Mouse (Mus musculus): Measurements from ENCODE around the gene Ctrb1. TPM values are rescaled to one million over a fixed set of nuclear protein-coding genes. Genes with fewer than 3 reads are reported as not detected.
A peak's percentile ranks its signal among the peaks of the same experiment; 100 is the strongest.
"Not testable (repeated sequence)": the region's sequence is repeated elsewhere in the genome, so short reads cannot be mapped to it uniquely, and the experiment has no call there.

The Ctrb1 gene
- polyA plus RNA-seq, 1 experiment from 2014 or later, result 58.8 TPM

DNA sequence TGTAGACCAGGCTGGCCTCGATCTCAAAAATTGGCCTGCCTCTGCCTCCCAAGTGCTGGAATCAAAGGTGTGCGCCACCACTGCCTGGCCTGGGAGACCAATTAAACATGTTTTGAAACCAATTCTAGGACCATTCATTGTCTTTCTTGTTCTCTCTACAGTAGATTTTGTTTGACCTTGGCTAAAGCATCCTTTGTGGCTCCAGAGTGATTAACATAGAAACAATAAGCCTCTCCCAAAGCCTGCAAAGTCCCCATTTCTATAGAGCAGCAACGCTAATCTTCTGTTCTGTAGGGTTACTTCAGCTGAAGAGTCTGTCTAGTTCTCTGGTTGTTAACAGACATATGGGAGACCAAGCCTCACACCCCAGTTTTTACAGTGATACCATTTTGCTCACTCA, 40.2 kb downstream of the Ctrb1 start:
- no peaks in the 10 kb centered on the region for H3K9me3 ChIP-seq (replicated peaks; ENCODE audit: control insufficient read depth, low read length)
- no peak for ATAC-seq (ENCODE audit: low read depth)
- no peak overlapping the region for H3K4me2 ChIP-seq (ENCODE audit: low read depth, low read length)
- H3K9ac ChIP-seq (ENCODE audit: low read depth, low read length), result no peak overlapping the region
- H3K36me3 ChIP-seq (ENCODE audit: control insufficient read depth, insufficient read depth), result no peaks in the 10 kb centered on the region
- no peak overlapping the region for H3K4me3 ChIP-seq (ENCODE audit: low read depth, low read length)
- no peak overlapping the region for H3K27ac ChIP-seq (ENCODE audit: low read length)
- H3K4me1 ChIP-seq (ENCODE audit: control insufficient read depth, low read depth, low read length), result no peaks in the 10 kb centered on the region; the same call in 1 of the 2 replicates
- no peaks in the 10 kb centered on the region for H3K27me3 ChIP-seq (ENCODE audit: control insufficient read depth, insufficient read depth, low read depth, low read length)
- 80% methylated on average over 3 of the region's 3 CpGs for WGBS (ENCODE audit: insufficient replicate concordance)

DNA sequence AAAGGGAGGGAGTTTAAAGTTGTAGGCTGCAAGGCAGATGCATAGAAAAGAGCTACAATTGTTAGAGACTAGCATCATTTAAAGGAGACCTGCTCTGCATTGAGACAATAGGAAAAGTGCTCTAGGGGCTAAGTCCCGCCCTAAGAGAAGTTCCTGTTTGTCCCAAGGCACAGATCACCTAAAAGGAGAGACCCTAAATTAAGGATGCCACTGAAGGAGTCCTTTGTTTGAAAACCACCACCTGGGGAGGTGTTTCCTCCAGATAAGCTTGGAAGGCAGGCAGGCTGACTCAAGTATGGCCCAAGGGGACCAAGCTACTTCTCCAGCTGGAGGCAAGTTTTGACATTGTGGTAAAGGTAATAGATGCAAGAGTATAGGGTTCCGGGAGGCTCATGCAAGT, 42.0 kb downstream of the Ctrb1 start:
- Histone ChIP-seq H3K9ac (ENCODE audit: low read depth, low read length) (no peak overlapping the region), H3K27me3 (ENCODE audit: control insufficient read depth, insufficient read depth, low read depth, low read length) (no peaks in the 10 kb centered on the region), H3K27ac (ENCODE audit: low read length) (no peak overlapping the region), H3K4me1 (ENCODE audit: control insufficient read depth, low read depth, low read length) (no peaks in the 10 kb centered on the region; the same call in 1 of the 2 replicates), H3K4me2 (ENCODE audit: low read depth, low read length) (no peak overlapping the region), H3K4me3 (ENCODE audit: low read depth, low read length) (no peak overlapping the region), H3K9me3 (replicated peaks; ENCODE audit: control insufficient read depth, low read length) (no peaks in the 10 kb centered on the region), H3K36me3 (ENCODE audit: control insufficient read depth, insufficient read depth) (no peaks in the 10 kb centered on the region)
- 30% methylated on average over 2 of the region's 2 CpGs for WGBS (ENCODE audit: insufficient replicate concordance)
- ATAC-seq (ENCODE audit: low read depth), result no peak

DNA sequence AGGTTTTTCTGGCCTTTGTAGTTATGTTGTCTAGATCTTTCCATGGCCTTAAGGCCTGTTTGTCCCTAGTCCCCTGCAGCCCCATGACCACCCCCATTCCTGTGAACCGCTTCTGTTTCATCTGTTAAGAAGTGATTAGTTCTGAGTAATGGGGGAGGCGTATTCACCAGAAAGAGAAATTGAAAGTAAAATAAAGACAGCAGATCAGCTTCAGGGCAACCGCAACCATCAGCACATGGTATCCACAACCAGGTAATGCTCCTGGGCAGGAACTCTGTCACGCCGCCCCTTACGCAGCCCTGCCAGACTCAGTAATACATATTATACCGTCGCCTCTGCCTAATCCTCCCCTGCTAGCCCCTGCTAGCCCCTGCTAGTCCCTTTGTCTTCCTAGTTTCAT, 45.1 kb downstream of the Ctrb1 start:
- ATAC-seq (ENCODE audit: low read depth), result no peak
- no peaks in the 10 kb centered on the region for H3K9me3 ChIP-seq (replicated peaks; ENCODE audit: control insufficient read depth, low read length)
- no peak overlapping the region for H3K4me3 ChIP-seq (ENCODE audit: low read depth, low read length)
- H3K9ac ChIP-seq (ENCODE audit: low read depth, low read length), result no peak overlapping the region
- no peak overlapping the region for H3K27ac ChIP-seq (ENCODE audit: low read length)
- H3K27me3 ChIP-seq (ENCODE audit: control insufficient read depth, insufficient read depth, low read depth, low read length), result no peaks in the 10 kb centered on the region
- WGBS (ENCODE audit: insufficient replicate concordance), result 75% methylated on average over 8 of the region's 8 CpGs
- peaks cover 10% of the 10 kb centered on the region for H3K4me1 ChIP-seq (ENCODE audit: control insufficient read depth, low read depth, low read length)
- H3K36me3 ChIP-seq (ENCODE audit: control insufficient read depth, insufficient read depth), result no peaks in the 10 kb centered on the region
- no peak overlapping the region for H3K4me2 ChIP-seq (ENCODE audit: low read depth, low read length)

DNA sequence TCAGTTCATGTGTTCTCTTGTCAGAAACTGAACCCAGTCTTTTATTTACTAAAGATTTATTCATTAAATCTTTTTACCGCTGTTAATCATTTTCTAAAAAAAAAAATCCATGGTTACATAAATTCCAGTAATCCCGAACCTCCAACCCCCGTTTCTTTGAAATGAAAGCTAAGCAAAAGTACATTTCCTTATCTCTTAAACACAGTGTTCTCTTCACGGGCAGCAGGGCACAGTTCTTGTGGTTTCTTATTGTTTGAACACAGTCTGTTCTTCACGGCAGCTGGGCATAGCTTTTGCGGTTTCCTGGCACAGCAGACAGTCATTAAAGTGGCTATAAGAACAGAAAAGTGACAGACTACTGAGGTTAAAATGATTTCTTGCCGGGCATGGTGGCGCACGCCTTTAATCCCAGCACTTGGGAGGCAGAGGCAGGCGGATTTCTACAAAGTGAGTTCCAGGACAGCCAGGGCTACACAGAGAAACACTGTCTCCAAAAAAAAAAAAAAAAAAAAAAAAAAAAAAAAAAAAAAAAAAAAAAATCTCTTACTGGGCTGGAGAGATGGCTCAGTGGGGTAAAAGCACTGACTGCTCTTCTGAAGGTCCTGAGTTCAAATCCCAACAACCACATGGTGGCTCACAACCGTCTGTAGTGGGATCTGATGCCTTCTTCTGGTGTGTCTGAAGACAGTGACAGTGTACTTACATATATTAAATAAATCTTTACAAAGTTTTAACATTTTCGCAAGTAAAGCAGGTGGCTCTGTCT, 46.3 kb downstream of the Ctrb1 start:
- not testable (repeated sequence) for H3K9me3 ChIP-seq (replicated peaks; ENCODE audit: control insufficient read depth, low read length); H3K27me3 ChIP-seq (ENCODE audit: control insufficient read depth, insufficient read depth, low read depth, low read length); H3K4me1 ChIP-seq (ENCODE audit: control insufficient read depth, low read depth, low read length); ATAC-seq (ENCODE audit: low read depth); H3K36me3 ChIP-seq (ENCODE audit: control insufficient read depth, insufficient read depth)
- H3K9ac ChIP-seq (ENCODE audit: low read depth, low read length), result peak overlapping the region; percentile 89
- H3K4me3 ChIP-seq (ENCODE audit: low read depth, low read length), result peak overlapping the region; percentile 92
- H3K4me2 ChIP-seq (ENCODE audit: low read depth, low read length), result peak overlapping the region; percentile 100
- peak overlapping the region; percentile 97 for H3K27ac ChIP-seq (ENCODE audit: low read length)
- WGBS (ENCODE audit: insufficient replicate concordance), result 21% methylated on average over 12 of the region's 12 CpGs

- Histone ChIP-seq H3K27me3 (ENCODE audit: control insufficient read depth, insufficient read depth, low read depth, low read length) (no peaks in the 10 kb centered on the region), H3K9ac (ENCODE audit: low read depth, low read length) (peak within 1 kb of the TSS; percentile 89), H3K9me3 (replicated peaks; ENCODE audit: control insufficient read depth, low read length) (no peaks in the 10 kb centered on the region), H3K4me3 (ENCODE audit: low read depth, low read length) (peak within 1 kb of the TSS; percentile 92), H3K4me1 (ENCODE audit: control insufficient read depth, low read depth, low read length) (peaks cover 10% of the 10 kb centered on the region), H3K27ac (ENCODE audit: low read length) (peak within 1 kb of the TSS; percentile 97), H3K36me3 (ENCODE audit: control insufficient read depth, insufficient read depth) (no peaks in the 10 kb centered on the region), H3K4me2 (ENCODE audit: low read depth, low read length) (peak within 1 kb of the TSS; percentile 100)
- under 1% methylated on average over 75 of the region's 75 CpGs for WGBS (ENCODE audit: insufficient replicate concordance)
- ATAC-seq (ENCODE audit: low read depth), result peak; percentile 94
Observed at GRCm38 (mm10) chr8:111643264-111644141, 47.3 kb downstream of the Ctrb1 start, which contains the start of gene Zfp1. TSS of gene Zfp1 (plus strand) at chr8:111643401.

- Histone ChIP-seq H3K4me3 (ENCODE audit: low read depth, low read length) (peak overlapping the region; percentile 92), H3K27me3 (ENCODE audit: control insufficient read depth, insufficient read depth, low read depth, low read length) (no peaks in the 10 kb centered on the region), H3K27ac (ENCODE audit: low read length) (peak overlapping the region; percentile 97), H3K4me1 (ENCODE audit: control insufficient read depth, low read depth, low read length) (peaks cover 10% of the 10 kb centered on the region), H3K4me2 (ENCODE audit: low read depth, low read length) (peak overlapping the region; percentile 100), H3K36me3 (ENCODE audit: control insufficient read depth, insufficient read depth) (no peaks in the 10 kb centered on the region), H3K9ac (ENCODE audit: low read depth, low read length) (peak overlapping the region; percentile 89), H3K9me3 (replicated peaks; ENCODE audit: control insufficient read depth, low read length) (no peaks in the 10 kb centered on the region)
- ATAC-seq (ENCODE audit: low read depth), result peak; percentile 6
- WGBS (ENCODE audit: insufficient replicate concordance), result 1% methylated on average over 5 of the region's 5 CpGs
Observed at GRCm38 (mm10) chr8:111642939-111643263, 47.9 kb downstream of the Ctrb1 start.

DNA sequence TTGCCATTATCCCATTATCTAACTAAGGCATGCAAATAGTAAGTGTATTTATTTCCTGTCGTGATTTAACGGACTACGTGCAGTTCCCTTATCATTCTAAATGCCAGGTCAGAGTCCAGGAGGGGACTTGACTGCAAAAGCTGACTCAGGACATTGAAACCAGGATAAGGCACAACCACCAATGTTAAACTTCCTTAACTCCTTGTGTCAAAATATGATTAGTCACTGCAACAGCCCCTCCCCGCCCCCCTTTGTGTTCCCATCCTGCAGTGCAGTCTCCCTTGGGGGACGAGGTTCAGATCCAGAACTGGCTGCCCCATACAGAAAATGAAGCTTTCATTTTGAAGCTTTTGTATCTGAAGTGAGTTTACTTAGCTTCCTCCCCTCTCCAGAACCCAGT, 48.3 kb downstream of the Ctrb1 start:
- WGBS (ENCODE audit: insufficient replicate concordance), result 2% methylated on average over 5 of the region's 5 CpGs
- Histone ChIP-seq H3K4me1 (ENCODE audit: control insufficient read depth, low read depth, low read length) (peaks cover 10% of the 10 kb centered on the region), H3K4me2 (ENCODE audit: low read depth, low read length) (peak overlapping the region; percentile 100), H3K4me3 (ENCODE audit: low read depth, low read length) (peak overlapping the region; percentile 92), H3K9me3 (replicated peaks; ENCODE audit: control insufficient read depth, low read length) (no peaks in the 10 kb centered on the region), H3K36me3 (ENCODE audit: control insufficient read depth, insufficient read depth) (no peaks in the 10 kb centered on the region), H3K27me3 (ENCODE audit: control insufficient read depth, insufficient read depth, low read depth, low read length) (no peaks in the 10 kb centered on the region), H3K9ac (ENCODE audit: low read depth, low read length) (peak overlapping the region; percentile 89), H3K27ac (ENCODE audit: low read length) (peak overlapping the region; percentile 97)
- ATAC-seq (ENCODE audit: low read depth), result 0 out of 2 replicates have a peak, but pooled peaks have one; percentile 2

- Histone ChIP-seq H3K27ac (ENCODE audit: low read length) (no peak overlapping the region), H3K9ac (ENCODE audit: low read depth, low read length) (no peak overlapping the region), H3K4me2 (ENCODE audit: low read depth, low read length) (no peak overlapping the region), H3K4me3 (ENCODE audit: low read depth, low read length) (no peak overlapping the region), H3K36me3 (ENCODE audit: control insufficient read depth, insufficient read depth) (no peaks in the 10 kb centered on the region), H3K27me3 (ENCODE audit: control insufficient read depth, insufficient read depth, low read depth, low read length) (no peaks in the 10 kb centered on the region), H3K9me3 (replicated peaks; ENCODE audit: control insufficient read depth, low read length) (no peaks in the 10 kb centered on the region), H3K4me1 (ENCODE audit: control insufficient read depth, low read depth, low read length) (peaks cover 10% of the 10 kb centered on the region)
- WGBS (ENCODE audit: insufficient replicate concordance), result 81% methylated on average over 2 of the region's 2 CpGs
- ATAC-seq (ENCODE audit: low read depth), result no peak
Observed at GRCm38 (mm10) chr8:111641064-111641463, 49.7 kb downstream of the Ctrb1 start.

DNA sequence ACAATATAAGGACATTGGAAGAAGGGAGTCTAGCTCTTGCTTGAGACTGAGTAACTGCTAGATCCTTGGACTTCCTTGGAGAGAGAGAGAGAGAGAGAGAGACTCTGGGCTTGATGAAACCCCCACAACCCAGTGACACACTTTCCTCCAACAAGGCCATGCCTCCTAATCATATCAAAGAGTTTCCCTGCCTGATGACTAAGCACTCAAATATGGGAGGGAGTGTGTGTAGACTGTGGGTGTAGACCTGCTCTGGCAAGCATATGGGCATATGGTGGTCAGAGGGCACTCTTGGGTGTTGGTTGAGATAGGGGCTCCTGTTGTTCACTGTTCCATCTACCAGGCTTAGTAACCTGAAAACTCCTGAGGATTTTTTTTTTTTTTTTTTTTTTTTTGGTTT, 52.7 kb downstream of the Ctrb1 start:
- Histone ChIP-seq H3K36me3 (ENCODE audit: control insufficient read depth, insufficient read depth) (no peaks in the 10 kb centered on the region), H3K9me3 (replicated peaks; ENCODE audit: control insufficient read depth, low read length) (no peaks in the 10 kb centered on the region), H3K9ac (ENCODE audit: low read depth, low read length) (no peak overlapping the region), H3K27ac (ENCODE audit: low read length) (no peak overlapping the region), H3K4me1 (ENCODE audit: control insufficient read depth, low read depth, low read length) (peaks cover 10% of the 10 kb centered on the region), H3K4me2 (ENCODE audit: low read depth, low read length) (no peak overlapping the region), H3K4me3 (ENCODE audit: low read depth, low read length) (no peak overlapping the region), H3K27me3 (ENCODE audit: control insufficient read depth, insufficient read depth, low read depth, low read length) (no peaks in the 10 kb centered on the region)
- ATAC-seq (ENCODE audit: low read depth), result no peak

All from liver, embryonic 16.5 days (tissue).